Mouse (Mus musculus) bone marrow, adult 2 months (tissue): ENCODE results near the gene Col27a1.

Source experiments
- CTCF ChIP-seq: fragments of 200-500 bp; IDR thresholded peaks from 2 replicates; pipeline ENCODE4 v1.5.1; 2011; ENCODE audit warnings: low read length, control low read depth; ENCODE audit not compliant: control insufficient read depth, insufficient read depth
- POLR2A ChIP-seq: fragments of 200-500 bp; IDR thresholded peaks from 2 replicates; pipeline ENCODE4 v1.6.1; 2011; ENCODE audit warnings: low read depth, mild to moderate bottlenecking, control low read depth, low read length, borderline replicate concordance; ENCODE audit not compliant: control insufficient read depth

GRCm38 (mm10) chr4:63266276-63266675 is 52.5 kb downstream of the Col27a1 start:
- TF ChIP-seq CTCF (no peak), POLR2A (no peak)
